Mouse (Mus musculus): ENCODE data around the gene Slc26a6. TPM values are rescaled to one million over a fixed set of nuclear protein-coding genes. Genes with fewer than 3 reads are reported as not detected.

Slc26a6 gene
- 10 to 100 TPM; 35.8 to 38.1 TPM for total RNA-seq (2021)
- long read RNA-seq, result 0 reads

GRCm38 (mm10) chr9:108852976-108853375 is at the start of gene Slc26a6:
TSS of gene Slc26a6 (plus strand) at chr9:108853283.
- DNase-seq (ENCODE audit: low spot score in 2 of 2), result no peak

- DNase-seq (ENCODE audit: low spot score in 2 of 2), result no peak
These were observed 47.3 kb upstream of the Slc26a6 start for GRCm38 (mm10) chr9:108805768-108806167.

GRCm38 (mm10) chr9:108806379-108806778 is 46.7 kb upstream of the Slc26a6 start:
- no peak for DNase-seq (ENCODE audit: low spot score in 2 of 2)

- no peak for DNase-seq (ENCODE audit: low spot score in 2 of 2)
These were observed 46.3 kb upstream of the Slc26a6 start for GRCm38 (mm10) chr9:108806831-108807230.

- DNase-seq (ENCODE audit: low spot score in 2 of 2), result no peak
These were observed 45.4 kb upstream of the Slc26a6 start for GRCm38 (mm10) chr9:108807674-108808073.

- peak; percentile 97 to 98 for DNase-seq (ENCODE audit: low spot score in 2 of 2)
These were observed 44.9 kb upstream of the Slc26a6 start, which contains the start of gene Nckipsd for GRCm38 (mm10) chr9:108808163-108808665. TSS of gene Nckipsd (plus strand) at chr9:108808368.

- no peak for DNase-seq (ENCODE audit: low spot score in 2 of 2)
These were observed 43.9 kb upstream of the Slc26a6 start for GRCm38 (mm10) chr9:108809188-108809587.

GRCm38 (mm10) chr9:108809723-108810122 is 43.4 kb upstream of the Slc26a6 start:
- DNase-seq (ENCODE audit: low spot score in 2 of 2), result no peak

- DNase-seq (ENCODE audit: low spot score in 2 of 2), result no peak
These were observed 42.6 kb upstream of the Slc26a6 start for GRCm38 (mm10) chr9:108810516-108810915.

GRCm38 (mm10) chr9:108815557-108815956 is 37.5 kb upstream of the Slc26a6 start:
- no peak for DNase-seq (ENCODE audit: low spot score in 2 of 2)

GRCm38 (mm10) chr9:108819495-108819894 is 33.6 kb upstream of the Slc26a6 start:
- DNase-seq (ENCODE audit: low spot score in 2 of 2), result peak; percentile 76 to 78

GRCm38 (mm10) chr9:108820077-108820476 is 33.0 kb upstream of the Slc26a6 start:
- no peak for DNase-seq (ENCODE audit: low spot score in 2 of 2)

GRCm38 (mm10) chr9:108824144-108824685 is 28.9 kb upstream of the Slc26a6 start:
- no peak for DNase-seq (ENCODE audit: low spot score in 2 of 2)

- peak; percentile 85 to 91 for DNase-seq (ENCODE audit: low spot score in 2 of 2)
These were observed 28.2 kb upstream of the Slc26a6 start for GRCm38 (mm10) chr9:108824755-108825413.

- peak; percentile 88 to 93 for DNase-seq (ENCODE audit: low spot score in 2 of 2)
These were observed 27.0 kb upstream of the Slc26a6 start, which contains the start of gene Celsr3 for GRCm38 (mm10) chr9:108825820-108826699. TSS of gene Celsr3 (plus strand) at chr9:108826320.

- peak; percentile 69 to 81 for DNase-seq (ENCODE audit: low spot score in 2 of 2)
These were observed 26.3 kb upstream of the Slc26a6 start for GRCm38 (mm10) chr9:108826700-108827340.

- DNase-seq (ENCODE audit: low spot score in 2 of 2), result no peak
These were observed 25.6 kb upstream of the Slc26a6 start for GRCm38 (mm10) chr9:108827454-108827853.

GRCm38 (mm10) chr9:108827906-108828305 is 25.2 kb upstream of the Slc26a6 start:
- no peak for DNase-seq (ENCODE audit: low spot score in 2 of 2)

GRCm38 (mm10) chr9:108831637-108832036 is 21.4 kb upstream of the Slc26a6 start:
- DNase-seq (ENCODE audit: low spot score in 2 of 2), result no peak

GRCm38 (mm10) chr9:108832390-108833108 is 20.5 kb upstream of the Slc26a6 start:
- DNase-seq (ENCODE audit: low spot score in 2 of 2), result peak; percentile 65 to 78

Measured in layer of hippocampus, postnatal 10 days (tissue).